In the genomic region with DNA sequence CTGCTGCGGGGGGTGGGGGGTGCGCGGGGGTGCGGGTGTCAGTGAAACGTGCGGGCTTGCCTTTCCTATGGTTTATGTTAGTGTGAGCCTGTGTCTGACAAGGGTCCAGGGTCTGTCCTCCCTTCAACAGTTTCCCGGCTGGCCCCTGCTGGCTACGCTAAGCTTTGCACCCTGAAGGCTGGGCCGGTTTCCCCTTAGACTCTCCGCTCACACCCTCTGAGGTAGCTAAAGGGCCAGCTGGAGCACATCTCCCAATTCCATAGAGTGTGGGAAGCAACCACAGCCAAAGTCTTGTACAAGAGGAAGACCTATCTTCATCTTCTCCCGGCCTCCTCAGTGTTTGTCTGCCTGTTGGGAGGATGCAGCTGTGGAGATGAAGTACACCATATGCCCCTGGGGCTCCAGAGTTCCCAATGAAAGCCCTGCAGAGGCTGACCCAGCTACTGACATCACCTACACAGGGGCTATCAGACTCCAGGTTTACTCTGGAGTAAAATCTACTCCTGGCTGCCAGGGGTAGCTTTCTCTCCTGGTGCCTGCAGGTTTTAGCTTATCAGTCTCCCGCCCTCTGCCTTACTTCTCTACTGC, we compare ENCODE assay signal across 10 mouse cellular contexts. TPM values are rescaled to one million over a fixed set of nuclear protein-coding genes. Genes with fewer than 3 reads are reported as not detected.
DNase-seq lines count a peak whose midpoint lies in the region; ATAC-seq and TF ChIP-seq lines count a peak whose summit lies in the region.
"Had no signal": no experiment of that assay in that cellular context is flagged by ENCODE, and none has a peak within 500 bp of the region (broad histone marks: within the 10 kb centered on the region; RNA-seq: fewer than 3 reads in every experiment).

No protein-coding gene starts in this region.

- peak; percentile 51 for TF ChIP-seq CTCF in kidney, postnatal 0 days (IDR thresholded peaks at IDR 0.05; ENCODE audit: low read depth)

- H3K9me3 ChIP-seq in forebrain, embryonic 13.5 days (replicated peaks) = no peaks in the 10 kb centered on the region
- no peaks in the 10 kb centered on the region for H3K9me3 ChIP-seq in forebrain, embryonic 12.5 days
- H3K9me3 ChIP-seq in kidney, postnatal 0 days (replicated peaks; ENCODE audit: low read length) = no peaks in the 10 kb centered on the region
- H3K9me3 ChIP-seq in limb, embryonic 13.5 days = no peaks in the 10 kb centered on the region

- no peak overlapping the region for H3K9ac ChIP-seq in forebrain, embryonic 13.5 days
- no peak overlapping the region for H3K9ac ChIP-seq in forebrain, embryonic 12.5 days
- H3K9ac ChIP-seq in kidney, postnatal 0 days (ENCODE audit: low read depth, low read length) = no peak overlapping the region
- no peak overlapping the region for H3K9ac ChIP-seq in limb, embryonic 13.5 days

- no peaks in the 10 kb centered on the region for H3K36me3 ChIP-seq in forebrain, embryonic 13.5 days (ENCODE audit: poor library complexity, severe bottlenecking)
- no peaks in the 10 kb centered on the region for H3K36me3 ChIP-seq in forebrain, embryonic 12.5 days (replicated peaks)
- H3K36me3 ChIP-seq in kidney, postnatal 0 days (ENCODE audit: insufficient read depth, low read length) = no peaks in the 10 kb centered on the region
- H3K36me3 ChIP-seq in limb, embryonic 13.5 days = no peaks in the 10 kb centered on the region

- H3K27me3 ChIP-seq in forebrain, embryonic 13.5 days = no peaks in the 10 kb centered on the region
- H3K27me3 ChIP-seq in forebrain, embryonic 12.5 days = no peaks in the 10 kb centered on the region
- H3K27me3 ChIP-seq in kidney, postnatal 0 days (ENCODE audit: insufficient read depth, low read length) = no peaks in the 10 kb centered on the region
- H3K27me3 ChIP-seq in limb, embryonic 13.5 days = no peaks in the 10 kb centered on the region

- intact Hi-C loops in left cerebral cortex, postnatal 36 days (cut with DNase I) = no loop called here

- H3K4me3 ChIP-seq in forebrain, embryonic 13.5 days = no peak overlapping the region
- H3K4me3 ChIP-seq in forebrain, embryonic 12.5 days (replicated peaks) = no peak overlapping the region
- H3K4me3 ChIP-seq in kidney, postnatal 0 days (replicated peaks; ENCODE audit: low read depth, low read length) = no peak overlapping the region
- no peak overlapping the region for H3K4me3 ChIP-seq in limb, embryonic 13.5 days

- peak; percentile 63 for DNase-seq in kidney, postnatal 0 days (ENCODE audit: low spot score)
- no peak for DNase-seq in kidney, postnatal 36 days
- peak; percentile 20 for DNase-seq in R1 (ENCODE audit: low read depth, low spot score)
- DNase-seq in left cerebral cortex, postnatal 36 days (ENCODE audit: low spot score in 2 of 2) = no peak
- DNase-seq: cerebellum, postnatal 14 days had no signal

- H3K4me1 ChIP-seq in forebrain, embryonic 13.5 days = no peaks in the 10 kb centered on the region
- no peaks in the 10 kb centered on the region for H3K4me1 ChIP-seq in forebrain, embryonic 12.5 days
- H3K4me1 ChIP-seq in kidney, postnatal 0 days (replicated peaks; ENCODE audit: insufficient read depth, low read length) = no peaks in the 10 kb centered on the region
- H3K4me1 ChIP-seq in limb, embryonic 13.5 days = no peaks in the 10 kb centered on the region

- no peak overlapping the region for H3K27ac ChIP-seq in forebrain, embryonic 13.5 days
- no peak overlapping the region for H3K27ac ChIP-seq in forebrain, embryonic 12.5 days
- no peak overlapping the region for H3K27ac ChIP-seq in kidney, postnatal 0 days
- H3K27ac ChIP-seq in limb, embryonic 13.5 days = no peak overlapping the region

- 0 out of 2 replicates have a peak, but pooled peaks have one; percentile 45 for ATAC-seq in forebrain, embryonic 13.5 days
- no peak for ATAC-seq in forebrain, embryonic 12.5 days (ENCODE audit: low FRiP score)
- ATAC-seq in kidney, postnatal 0 days (replicated peaks; ENCODE audit: low FRiP score, low read depth) = peak; percentile 81
- 0 out of 2 replicates have a peak, but pooled peaks have one; percentile 24 for ATAC-seq in limb, embryonic 13.5 days (ENCODE audit: low FRiP score, low read depth)
- no peak for ATAC-seq in megakaryocyte progenitor cell, adult 5-6 weeks (replicated peaks; ENCODE audit: poor library complexity)
- ATAC-seq: inflammation-experienced regulatory T-cells, adult 6 months had no signal

- WGBS in forebrain, embryonic 13.5 days = 37% methylated on average over 12 of the region's 12 CpGs
- WGBS in forebrain, embryonic 12.5 days = 40% methylated on average over 12 of the region's 12 CpGs
- 42% methylated on average over 12 of the region's 12 CpGs for WGBS in kidney, postnatal 0 days
- WGBS in limb, embryonic 13.5 days = 36% methylated on average over 12 of the region's 12 CpGs

- H3K4me2 ChIP-seq in forebrain, embryonic 13.5 days = no peak overlapping the region
- H3K4me2 ChIP-seq in forebrain, embryonic 12.5 days = no peak overlapping the region
- H3K4me2 ChIP-seq in kidney, postnatal 0 days (ENCODE audit: low read length) = no peak overlapping the region
- H3K4me2 ChIP-seq in limb, embryonic 13.5 days (replicated peaks) = no peak overlapping the region

RNA-seq across cellular contexts. Expression of gene Rin2, which starts 19.5 kb away (rescaled TPM):
- polyA plus RNA-seq in forebrain, embryonic 13.5 days (2015; fragmentation: Nextera tagmentation; extraction: Ambion mirVana) = 7.3 and 9.9 TPM in 2 replicates
- polyA plus RNA-seq in forebrain, embryonic 12.5 days (2016; fragmentation: Nextera tagmentation; extraction: Ambion mirVana) = 11.9 and 14.0 TPM in 2 replicates
- 23.8 and 24.0 TPM in 2 replicates for polyA plus RNA-seq in kidney, postnatal 0 days (2015; fragmentation: Nextera tagmentation; extraction: Ambion mirVana)
- 53.1 and 53.5 TPM in 2 replicates for polyA plus RNA-seq in limb, embryonic 13.5 days (2015; fragmentation: Nextera tagmentation; extraction: Ambion mirVana)
- 2.1 and 2.7 TPM in 2 replicates for total RNA-seq in megakaryocyte progenitor cell, adult 5-6 weeks (2015)
- total RNA-seq in megakaryocyte progenitor cell, adult 5-6 weeks (2017) = 2.7 and 2.9 TPM in 2 replicates
- 10 to 100 TPM; 24.9 to 26.4 TPM for total RNA-seq in left cerebral cortex, postnatal 36 days (2021)

Comparison
In these comparisons a context has a peak if more than half of its experiments do, and no peak if none do; other contexts are left out.
1. ATAC-seq: peak in forebrain, embryonic 13.5 days (single experiment), kidney, postnatal 0 days (single experiment) and limb, embryonic 13.5 days (single experiment); none in forebrain, embryonic 12.5 days (single experiment) and megakaryocyte progenitor cell, adult 5-6 weeks (single experiment).
2. DNase-seq: peak in kidney, postnatal 0 days (single experiment) and R1 (single experiment); none in kidney, postnatal 36 days (0 of 2) and left cerebral cortex, postnatal 36 days (0 of 2).